Mouse (Mus musculus): ENCODE results near the gene Tnfrsf25. TPM values are rescaled to one million over a fixed set of nuclear protein-coding genes. Genes with fewer than 3 reads are reported as not detected.

Gene Tnfrsf25
- polyA plus RNA-seq, 1 experiment from 2014 or later = 1.2 TPM

DNA sequence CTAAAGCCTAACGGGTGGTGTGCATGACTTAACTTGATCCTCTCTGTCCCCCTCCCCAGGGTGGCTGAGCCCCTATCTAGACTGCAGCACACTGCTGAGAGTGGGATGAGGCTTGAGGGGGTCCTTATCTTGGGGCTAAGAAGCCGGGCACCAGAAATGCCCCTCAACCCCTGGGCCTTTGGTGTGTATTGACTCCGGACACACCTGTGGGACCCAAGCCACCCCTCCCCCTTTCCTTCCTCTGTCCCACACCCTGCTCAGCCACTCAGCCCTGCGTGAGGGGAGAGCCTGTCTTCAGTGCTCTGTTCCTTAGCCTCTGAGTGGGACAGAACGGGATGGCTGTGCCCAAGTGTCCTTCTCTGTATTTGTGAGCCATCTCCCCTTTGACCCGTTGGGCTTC is 18.8 kb upstream of the Tnfrsf25 start:
- H3K27ac ChIP-seq (ENCODE audit: low read depth, low read length) = peak overlapping the region; percentile 60; the same call in 1 of the 2 replicates
- no peaks in the 10 kb centered on the region for H3K9me3 ChIP-seq (ENCODE audit: control insufficient read depth)
- no peaks in the 10 kb centered on the region; the same call in 1 of the 2 replicates for H3K4me1 ChIP-seq (replicated peaks; ENCODE audit: control insufficient read depth, insufficient read depth, low read length)
- H3K4me3 ChIP-seq (ENCODE audit: low read depth, low read length) = peak overlapping the region; percentile 17
- peak overlapping the region; percentile 27 for H3K4me2 ChIP-seq (replicated peaks; ENCODE audit: low read depth)
- no peaks in the 10 kb centered on the region for H3K27me3 ChIP-seq (replicated peaks; ENCODE audit: control insufficient read depth, insufficient read depth, low read length)
- peaks cover 6% of the 10 kb centered on the region for H3K36me3 ChIP-seq (ENCODE audit: control insufficient read depth, insufficient read depth)
- no peak for TF ChIP-seq CTCF (IDR thresholded peaks at IDR 0.05; ENCODE audit: low read depth)
- H3K9ac ChIP-seq (ENCODE audit: low read depth, low read length) = 0 out of 2 replicates have a peak overlapping the region, but pooled peaks have one; percentile 11
- ATAC-seq = no peak
- 59% methylated on average over 6 of the region's 6 CpGs for WGBS

DNA sequence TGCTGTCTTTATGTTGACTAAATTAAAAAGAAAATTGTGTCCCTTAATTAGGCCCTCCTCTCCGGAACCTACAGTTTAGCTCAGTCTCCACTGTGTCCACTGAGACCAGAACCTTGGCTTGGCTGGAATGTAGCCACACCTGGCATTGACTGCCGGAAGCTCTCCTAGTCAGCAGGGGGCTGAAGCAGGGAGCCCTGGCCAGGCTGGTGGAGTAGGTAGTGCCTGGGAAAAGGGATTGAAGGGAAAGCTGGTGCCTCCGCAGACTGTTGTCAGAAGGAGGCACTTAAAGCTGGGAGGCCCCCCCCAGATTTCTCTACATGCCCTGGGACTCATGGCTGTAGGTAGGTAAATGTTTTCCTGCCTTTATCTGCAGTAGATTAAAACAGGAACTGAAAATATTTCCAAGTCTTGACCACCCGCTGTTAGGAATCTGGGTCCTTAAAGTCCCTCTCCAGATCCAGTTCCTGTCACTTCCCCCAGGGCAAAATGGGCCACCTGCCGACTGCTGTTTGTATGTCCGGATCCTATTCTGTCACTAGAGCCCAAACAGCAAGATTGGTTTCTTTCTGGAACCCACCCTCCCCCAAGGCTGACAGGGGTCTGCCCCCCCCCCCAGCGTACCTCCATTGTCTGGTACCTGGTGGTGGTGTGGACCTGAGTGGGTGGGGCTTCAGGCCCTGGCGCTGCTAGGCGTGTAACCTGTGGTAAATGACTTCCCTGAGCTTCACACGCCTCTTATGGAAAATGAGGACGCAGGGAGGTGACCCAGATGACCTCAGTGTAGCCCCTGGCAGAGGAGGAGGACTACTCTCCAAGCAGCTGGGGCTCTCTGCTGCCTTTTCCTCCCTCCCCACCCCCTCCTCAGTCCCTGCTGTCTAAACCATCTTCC is 17.6 kb upstream of the Tnfrsf25 start:
- no peak overlapping the region for H3K27ac ChIP-seq (ENCODE audit: low read depth, low read length)
- 50% methylated on average over 10 of the region's 11 CpGs for WGBS
- no peaks in the 10 kb centered on the region for H3K27me3 ChIP-seq (replicated peaks; ENCODE audit: control insufficient read depth, insufficient read depth, low read length)
- H3K4me2 ChIP-seq (replicated peaks; ENCODE audit: low read depth) = peak overlapping the region; percentile 27; the same call in 1 of the 2 replicates
- no peaks in the 10 kb centered on the region for H3K9me3 ChIP-seq (ENCODE audit: control insufficient read depth)
- H3K36me3 ChIP-seq (ENCODE audit: control insufficient read depth, insufficient read depth) = peaks cover 18% of the 10 kb centered on the region
- H3K9ac ChIP-seq (ENCODE audit: low read depth, low read length) = no peak overlapping the region
- no peak for ATAC-seq
- H3K4me3 ChIP-seq (ENCODE audit: low read depth, low read length) = no peak overlapping the region
- no peak for TF ChIP-seq CTCF (IDR thresholded peaks at IDR 0.05; ENCODE audit: low read depth)
- H3K4me1 ChIP-seq (replicated peaks; ENCODE audit: control insufficient read depth, insufficient read depth, low read length) = no peaks in the 10 kb centered on the region

DNA sequence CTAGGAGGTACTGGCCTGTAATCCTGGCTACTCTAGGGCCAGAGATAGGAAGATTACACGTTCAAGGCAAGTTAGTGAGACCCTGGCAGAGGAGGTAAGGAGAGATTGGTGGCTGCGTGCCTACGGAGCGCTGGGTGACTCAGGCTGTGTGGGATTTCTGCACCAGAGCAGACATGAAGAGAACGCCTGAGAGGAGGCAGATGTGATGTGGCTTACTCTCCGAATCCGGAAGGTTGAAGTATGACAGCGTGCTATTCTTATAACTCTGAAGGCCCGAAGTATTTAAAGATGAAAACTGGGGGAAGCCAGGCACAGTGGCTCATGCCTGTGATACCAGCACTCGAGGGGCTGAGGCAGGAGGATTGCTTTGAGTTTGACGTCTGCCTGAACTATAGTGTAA is 15.2 kb upstream of the Tnfrsf25 start:
- ATAC-seq = no peak
- H3K36me3 ChIP-seq (ENCODE audit: control insufficient read depth, insufficient read depth) = peaks cover 30% of the 10 kb centered on the region
- H3K9ac ChIP-seq (ENCODE audit: low read depth, low read length) = no peak overlapping the region
- no peaks in the 10 kb centered on the region for H3K27me3 ChIP-seq (replicated peaks; ENCODE audit: control insufficient read depth, insufficient read depth, low read length)
- H3K27ac ChIP-seq (ENCODE audit: low read depth, low read length) = no peak overlapping the region
- 75% methylated on average over 11 of the region's 11 CpGs for WGBS
- no peaks in the 10 kb centered on the region for H3K9me3 ChIP-seq (ENCODE audit: control insufficient read depth)
- H3K4me1 ChIP-seq (replicated peaks; ENCODE audit: control insufficient read depth, insufficient read depth, low read length) = no peaks in the 10 kb centered on the region
- TF ChIP-seq CTCF (IDR thresholded peaks at IDR 0.05; ENCODE audit: low read depth) = no peak
- no peak overlapping the region for H3K4me2 ChIP-seq (replicated peaks; ENCODE audit: low read depth)
- H3K4me3 ChIP-seq (ENCODE audit: low read depth, low read length) = no peak overlapping the region

DNA sequence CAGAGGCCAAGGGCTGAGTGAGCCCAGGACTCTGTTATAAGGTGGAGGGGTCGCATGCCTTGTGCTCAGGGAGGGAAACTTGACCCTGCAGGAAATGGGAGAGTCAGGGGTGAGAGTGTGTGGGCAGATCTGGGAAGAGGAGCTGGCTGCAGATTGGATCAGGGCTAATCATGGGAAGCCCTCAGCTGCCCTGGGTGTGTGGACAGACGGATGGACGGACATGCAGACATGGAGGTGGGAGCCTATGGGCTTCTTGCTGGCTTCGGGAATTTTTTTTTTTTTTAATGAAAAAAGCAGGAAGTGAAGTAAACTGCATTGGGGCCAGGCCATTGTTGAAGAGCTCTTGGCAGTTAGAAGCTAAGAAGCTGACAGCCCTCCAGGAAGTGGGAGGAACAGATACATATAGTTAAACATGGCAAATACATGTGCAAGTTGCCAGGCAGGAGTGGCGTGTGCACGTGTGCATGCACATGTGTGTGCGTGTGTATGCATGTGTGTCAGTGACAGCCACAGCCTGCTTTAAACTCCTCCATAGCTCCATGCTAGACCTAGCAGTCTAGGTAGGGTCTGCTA is 14.6 kb upstream of the Tnfrsf25 start:
- TF ChIP-seq CTCF (IDR thresholded peaks at IDR 0.05; ENCODE audit: low read depth) = no peak
- Histone ChIP-seq H3K9ac (ENCODE audit: low read depth, low read length) (no peak overlapping the region), H3K27ac (ENCODE audit: low read depth, low read length) (no peak overlapping the region), H3K4me2 (replicated peaks; ENCODE audit: low read depth) (no peak overlapping the region), H3K27me3 (replicated peaks; ENCODE audit: control insufficient read depth, insufficient read depth, low read length) (no peaks in the 10 kb centered on the region), H3K4me1 (replicated peaks; ENCODE audit: control insufficient read depth, insufficient read depth, low read length) (no peaks in the 10 kb centered on the region), H3K4me3 (ENCODE audit: low read depth, low read length) (no peak overlapping the region), H3K9me3 (ENCODE audit: control insufficient read depth) (no peaks in the 10 kb centered on the region), H3K36me3 (ENCODE audit: control insufficient read depth, insufficient read depth) (peaks cover 36% of the 10 kb centered on the region)
- no peak for ATAC-seq
- WGBS = 72% methylated on average over 7 of the region's 7 CpGs

DNA sequence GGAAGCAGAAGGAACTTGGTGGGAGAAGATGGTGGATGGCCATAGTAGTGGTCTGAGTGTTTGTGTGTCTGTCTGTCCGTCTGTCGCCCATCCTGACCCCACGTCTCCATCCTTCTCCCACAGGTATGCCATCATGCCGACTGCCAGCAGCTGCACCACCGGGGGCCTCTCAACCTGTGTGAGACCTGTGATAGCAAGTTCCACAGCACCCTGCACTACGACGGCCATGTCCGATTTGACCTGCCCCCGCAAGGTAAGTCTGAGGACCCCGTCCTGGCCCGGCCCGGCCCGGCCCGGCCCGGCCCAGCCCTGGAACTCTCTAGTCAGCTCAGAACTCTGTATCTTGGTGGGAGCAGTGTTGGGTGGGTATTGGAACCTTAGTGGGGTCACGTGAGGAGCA is 13.8 kb upstream of the Tnfrsf25 start:
- H3K9me3 ChIP-seq (ENCODE audit: control insufficient read depth) = no peaks in the 10 kb centered on the region
- H3K4me2 ChIP-seq (replicated peaks; ENCODE audit: low read depth) = no peak overlapping the region
- H3K4me3 ChIP-seq (ENCODE audit: low read depth, low read length) = no peak overlapping the region
- H3K4me1 ChIP-seq (replicated peaks; ENCODE audit: control insufficient read depth, insufficient read depth, low read length) = no peaks in the 10 kb centered on the region
- H3K27ac ChIP-seq (ENCODE audit: low read depth, low read length) = no peak overlapping the region
- H3K27me3 ChIP-seq (replicated peaks; ENCODE audit: control insufficient read depth, insufficient read depth, low read length) = no peaks in the 10 kb centered on the region
- TF ChIP-seq CTCF (IDR thresholded peaks at IDR 0.05; ENCODE audit: low read depth) = no peak
- H3K9ac ChIP-seq (ENCODE audit: low read depth, low read length) = no peak overlapping the region
- no peak for ATAC-seq
- H3K36me3 ChIP-seq (ENCODE audit: control insufficient read depth, insufficient read depth) = peaks cover 42% of the 10 kb centered on the region
- WGBS = 94% methylated on average over 16 of the region's 16 CpGs

DNA sequence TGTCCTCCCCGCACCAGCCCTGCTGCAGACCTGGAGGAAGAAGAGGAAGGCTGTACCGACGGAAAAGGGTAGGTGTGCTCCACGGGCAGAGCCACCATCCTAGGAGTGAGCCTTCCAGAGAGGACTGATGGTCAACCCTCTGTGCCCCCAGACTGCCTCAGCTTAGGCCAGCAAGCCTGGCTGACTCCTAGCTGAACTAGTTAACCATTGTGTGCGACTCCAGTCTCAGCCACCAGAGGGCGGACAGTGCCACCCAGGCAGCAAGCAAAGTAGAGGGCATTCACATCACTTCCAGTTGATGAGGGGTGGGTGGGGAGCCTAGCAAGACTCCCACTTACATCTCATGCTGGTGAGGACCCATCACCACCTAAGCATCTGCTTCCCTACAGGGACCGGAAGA is 12.7 kb upstream of the Tnfrsf25 start:
- ATAC-seq = no peak
- no peaks in the 10 kb centered on the region; the same call in 1 of the 2 replicates for H3K4me1 ChIP-seq (replicated peaks; ENCODE audit: control insufficient read depth, insufficient read depth, low read length)
- no peak overlapping the region for H3K4me3 ChIP-seq (ENCODE audit: low read depth, low read length)
- H3K27ac ChIP-seq (ENCODE audit: low read depth, low read length) = no peak overlapping the region
- H3K9me3 ChIP-seq (ENCODE audit: control insufficient read depth) = no peaks in the 10 kb centered on the region
- TF ChIP-seq CTCF (IDR thresholded peaks at IDR 0.05; ENCODE audit: low read depth) = peak; percentile 92
- H3K36me3 ChIP-seq (ENCODE audit: control insufficient read depth, insufficient read depth) = peaks cover 49% of the 10 kb centered on the region
- H3K27me3 ChIP-seq (replicated peaks; ENCODE audit: control insufficient read depth, insufficient read depth, low read length) = no peaks in the 10 kb centered on the region
- WGBS = 41% methylated on average over 7 of the region's 7 CpGs
- H3K4me2 ChIP-seq (replicated peaks; ENCODE audit: low read depth) = no peak overlapping the region
- no peak overlapping the region for H3K9ac ChIP-seq (ENCODE audit: low read depth, low read length)

All from intestine, postnatal 0 days (tissue).